Mouse (Mus musculus) layer of hippocampus, adult 18-20 months (tissue): ENCODE data around the gene Ppfibp1. TPM values are rescaled to one million over a fixed set of nuclear protein-coding genes. Genes with fewer than 3 reads are reported as not detected.
"Not testable (repeated sequence)": the region's sequence is repeated elsewhere in the genome, so short reads cannot be mapped to it uniquely, and the experiment has no call there.

Experiments
- DNase-seq, 2 experiments: peaks; one replicate each; pipeline ENCODE4 v3.0.0; 2022; ENCODE audit warnings: low spot score in 2 of 2
- long read RNA-seq: library from polyadenylated mRNA; stranded (forward); transcript quantifications from one replicate; pipeline ENCODE4 v2.0.0, GENCODE M21; 2021
- total RNA-seq, 2 experiments: library from RNA; stranded (reverse); gene quantifications; 2 replicates each; pipeline ENCODE4 v1.2.3; 2021

Gene Ppfibp1
- 10 to 100 TPM; 34.8 to 39.9 TPM for total RNA-seq
- long read RNA-seq, full-length matches to known transcripts: 12 of 39 reads
- long read RNA-seq, partial matches to known transcripts: 3 of 39 reads
- long read RNA-seq, other reads (novel, unspliced or antisense): 24 of 39 reads

- peak; percentile 85 to 96 for DNase-seq
These were observed at the start of gene Ppfibp1 for GRCm38 (mm10) chr6:146887958-146888659. TSS of gene Ppfibp1 (plus strand) at chr6:146888487.

- no peak for DNase-seq
These were observed 49.4 kb upstream of the Ppfibp1 start for GRCm38 (mm10) chr6:146838863-146839262.

- DNase-seq: no peak
These were observed 43.4 kb upstream of the Ppfibp1 start for GRCm38 (mm10) chr6:146844867-146845266.

GRCm38 (mm10) chr6:146845347-146845746 lies 42.9 kb upstream of the Ppfibp1 start:
- no peak for DNase-seq

GRCm38 (mm10) chr6:146845961-146846750 lies 42.1 kb upstream of the Ppfibp1 start:
- no peak for DNase-seq

GRCm38 (mm10) chr6:146847402-146847801 lies 40.9 kb upstream of the Ppfibp1 start:
- DNase-seq: no peak

GRCm38 (mm10) chr6:146848281-146848680 lies 40.0 kb upstream of the Ppfibp1 start:
- DNase-seq: no peak

- DNase-seq: no peak
These were observed 38.2 kb upstream of the Ppfibp1 start, which contains the start of gene Smco2 for GRCm38 (mm10) chr6:146850050-146850449. TSS of gene Smco2 (plus strand) at chr6:146850104.

- no peak for DNase-seq
These were observed 36.4 kb upstream of the Ppfibp1 start for GRCm38 (mm10) chr6:146851916-146852315.

- DNase-seq: no peak
These were observed 35.5 kb upstream of the Ppfibp1 start for GRCm38 (mm10) chr6:146852739-146853138.

- no peak for DNase-seq
These were observed 33.1 kb upstream of the Ppfibp1 start for GRCm38 (mm10) chr6:146855185-146855584.

GRCm38 (mm10) chr6:146857386-146857785 lies 30.9 kb upstream of the Ppfibp1 start:
- no peak for DNase-seq

GRCm38 (mm10) chr6:146863154-146863553 lies 25.1 kb upstream of the Ppfibp1 start:
- DNase-seq: no peak

- DNase-seq: not testable (repeated sequence)
These were observed 23.9 kb upstream of the Ppfibp1 start for GRCm38 (mm10) chr6:146864370-146864769.

- DNase-seq: no peak
These were observed 22.6 kb upstream of the Ppfibp1 start for GRCm38 (mm10) chr6:146865701-146866100.

- DNase-seq: no peak
These were observed 16.3 kb upstream of the Ppfibp1 start for GRCm38 (mm10) chr6:146871975-146872374.

GRCm38 (mm10) chr6:146874415-146874814 lies 13.9 kb upstream of the Ppfibp1 start:
- DNase-seq: no peak

GRCm38 (mm10) chr6:146876820-146877219 lies 11.5 kb upstream of the Ppfibp1 start:
- DNase-seq: no peak

- peak; percentile 13 to 50 for DNase-seq
These were observed 10.8 kb upstream of the Ppfibp1 start for GRCm38 (mm10) chr6:146877425-146878045.

- no peak for DNase-seq
These were observed 9.4 kb upstream of the Ppfibp1 start for GRCm38 (mm10) chr6:146878926-146879325.

GRCm38 (mm10) chr6:146879856-146880255 lies 8.4 kb upstream of the Ppfibp1 start:
- DNase-seq: no peak

- no peak for DNase-seq
These were observed 8.0 kb upstream of the Ppfibp1 start for GRCm38 (mm10) chr6:146880296-146880695.
